ENCODE assay signal across 10 mouse cellular contexts in the genomic region with DNA sequence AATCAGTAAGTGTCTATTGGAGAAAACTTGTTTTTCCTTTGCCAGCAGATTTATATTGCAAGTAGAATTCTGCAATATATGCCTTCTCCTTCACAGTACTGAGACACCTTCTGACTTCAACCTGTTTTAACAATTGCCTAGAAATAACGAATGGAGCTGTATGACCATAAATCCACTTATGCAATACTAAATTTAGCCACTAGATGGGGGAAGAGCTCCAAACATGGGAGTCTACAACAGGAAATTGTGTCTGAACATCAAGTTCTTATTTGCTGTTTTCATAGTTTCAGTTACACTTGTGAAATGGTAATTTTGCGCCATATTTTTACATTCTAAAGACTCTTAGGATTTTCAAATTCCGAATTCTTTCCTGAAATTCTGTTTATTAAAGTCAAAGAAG. TPM values are rescaled to one million over a fixed set of nuclear protein-coding genes. Genes with fewer than 3 reads are reported as not detected.
DNase-seq lines count a peak whose midpoint lies in the region; ATAC-seq lines count a peak whose summit lies in the region.
"Had no signal": no experiment of that assay in that cellular context is flagged by ENCODE, and none has a peak within 500 bp of the region (broad histone marks: within the 10 kb centered on the region; RNA-seq: fewer than 3 reads in every experiment).

No protein-coding gene starts in this region.

- H3K4me1 ChIP-seq in forebrain, embryonic 15.5 days, result no peaks in the 10 kb centered on the region
- H3K4me1 ChIP-seq in midbrain, embryonic 14.5 days (ENCODE audit: control insufficient read depth, insufficient read depth, low read length), result no peaks in the 10 kb centered on the region
- H3K4me1 ChIP-seq: heart, embryonic 13.5 days had no signal

- intact Hi-C loops in left cerebral cortex, postnatal 36 days (cut with DNase I), result no loop called here

- H3K36me3 ChIP-seq in forebrain, embryonic 15.5 days, result no peaks in the 10 kb centered on the region
- no peaks in the 10 kb centered on the region for H3K36me3 ChIP-seq in midbrain, embryonic 14.5 days (ENCODE audit: control insufficient read depth, insufficient read depth, low read length)
- H3K36me3 ChIP-seq: heart, embryonic 13.5 days had no signal

- no peak overlapping the region for H3K4me3 ChIP-seq in forebrain, embryonic 15.5 days
- H3K4me3 ChIP-seq in midbrain, embryonic 14.5 days (replicated peaks; ENCODE audit: low read depth, low read length), result no peak overlapping the region
- H3K4me3 ChIP-seq: heart, embryonic 13.5 days had no signal

- H3K27ac ChIP-seq in forebrain, embryonic 15.5 days (replicated peaks), result no peak overlapping the region
- H3K27ac ChIP-seq in midbrain, embryonic 14.5 days (replicated peaks; ENCODE audit: low read depth, low read length), result no peak overlapping the region
- H3K27ac ChIP-seq: heart, embryonic 13.5 days had no signal

- H3K9ac ChIP-seq in forebrain, embryonic 15.5 days (replicated peaks), result no peak overlapping the region
- H3K9ac ChIP-seq in midbrain, embryonic 14.5 days (replicated peaks; ENCODE audit: low read length), result no peak overlapping the region
- H3K9ac ChIP-seq: heart, embryonic 13.5 days had no signal

- WGBS in forebrain, embryonic 15.5 days, result 2% methylated on average over 3 of the region's 3 CpGs
- 3% methylated on average over 3 of the region's 3 CpGs for WGBS in midbrain, embryonic 14.5 days

- H3K27me3 ChIP-seq in forebrain, embryonic 15.5 days, result no peaks in the 10 kb centered on the region
- H3K27me3 ChIP-seq in midbrain, embryonic 14.5 days (ENCODE audit: control insufficient read depth, insufficient read depth, low read length), result no peaks in the 10 kb centered on the region
- H3K27me3 ChIP-seq: heart, embryonic 13.5 days had no signal

- peak; percentile 71 for ATAC-seq in forebrain, embryonic 15.5 days (replicated peaks)
- peak; percentile 73 for ATAC-seq in midbrain, embryonic 14.5 days (ENCODE audit: low FRiP score, low TSS enrichment)

- H3K9me3 ChIP-seq in forebrain, embryonic 15.5 days, result no peaks in the 10 kb centered on the region
- no peaks in the 10 kb centered on the region for H3K9me3 ChIP-seq in midbrain, embryonic 14.5 days (ENCODE audit: control insufficient read depth, low read length)
- H3K9me3 ChIP-seq: heart, embryonic 13.5 days had no signal

- H3K4me2 ChIP-seq in forebrain, embryonic 15.5 days (replicated peaks), result no peak overlapping the region
- H3K4me2 ChIP-seq in midbrain, embryonic 14.5 days (ENCODE audit: low read length), result no peak overlapping the region
- H3K4me2 ChIP-seq: heart, embryonic 13.5 days had no signal

- peak; percentile 10 for DNase-seq in adrenal gland, postnatal 10 days
- no peak for DNase-seq in adrenal gland, adult 2 months
- peak; percentile 79 for DNase-seq in left cerebral cortex, adult 11 months (ENCODE audit: low spot score)
- DNase-seq in left cerebral cortex, postnatal 36 days (ENCODE audit: low spot score in 2 of 2), result no peak
- peak; percentile 19 for DNase-seq in T-cell, adult 2 months (ENCODE audit: low spot score)
- peak; percentile 97 for DNase-seq in midbrain, embryonic 14.5 days
- DNase-seq in gastrocnemius, postnatal 25 days, result no peak

RNA-seq across cellular contexts. Expression of a gene that starts 6.2 kb away (rescaled TPM):
- total RNA-seq in adrenal gland, postnatal 10 days (2021), result 1 to 10 TPM; 5.2 to 7.3 TPM
- 1 to 10 TPM; 4.0 to 6.4 TPM for total RNA-seq in adrenal gland, adult 2 months (2021)
- polyA plus RNA-seq in adrenal gland, adult 2 months (2012; rRNA removed), result 0.47 and 0.67 TPM in 2 replicates
- 10 to 100 TPM; 18.2 to 18.5 TPM for total RNA-seq in left cerebral cortex, postnatal 36 days (2021)
- polyA plus RNA-seq in forebrain, embryonic 15.5 days (2015; fragmentation: Nextera tagmentation; extraction: Ambion mirVana), result 32.7 and 34.6 TPM in 2 replicates
- polyA plus RNA-seq in midbrain, embryonic 14.5 days (2014; fragmentation: Nextera tagmentation; extraction: Ambion mirVana), result 58.0 and 63.9 TPM in 2 replicates
- total RNA-seq in gastrocnemius, postnatal 25 days (2021), result not detected
- polyA plus RNA-seq: C2C12 had no signal

Comparison
In these comparisons a context has a peak if more than half of its experiments do, and no peak if none do; other contexts are left out.
1. DNase-seq: peak in adrenal gland, postnatal 10 days (single experiment), left cerebral cortex, adult 11 months (single experiment), T-cell, adult 2 months (single experiment) and midbrain, embryonic 14.5 days (single experiment); none in adrenal gland, adult 2 months (single experiment), left cerebral cortex, postnatal 36 days (0 of 2) and gastrocnemius, postnatal 25 days (single experiment).
2. RNA of a gene that starts 6.2 kb away (total RNA-seq): 18.2 to 18.5 TPM in left cerebral cortex, postnatal 36 days, 5.2 to 7.3 TPM in adrenal gland, postnatal 10 days and 4.0 to 6.4 TPM in adrenal gland, adult 2 months; not detected in gastrocnemius, postnatal 25 days; every median in the first group is over 4 times any median in the second.